Mouse (Mus musculus) bone marrow, adult 2 months (tissue): Measurements from ENCODE around the gene Ranbp9. TPM values are rescaled to one million over a fixed set of nuclear protein-coding genes. Genes with fewer than 3 reads are reported as not detected.

Source experiments
- H3K27ac ChIP-seq: fragments of 200-500 bp; 2 replicates; pipeline ENCODE4 v1.5.1; 2012; ENCODE audit warnings: low read depth, mild to moderate bottlenecking, control low read depth, inconsistent platforms, low read length; ENCODE audit not compliant: control insufficient read depth, poor library complexity, insufficient read depth
- H3K4me1 ChIP-seq: fragments of 200-500 bp; 2 replicates; pipeline ENCODE4 v1.6.1; 2011; ENCODE audit warnings: low read length; ENCODE audit not compliant: control insufficient read depth, insufficient read depth
- H3K4me3 ChIP-seq: fragments of 200-500 bp; replicated peaks from 2 replicates; pipeline ENCODE3; 2011; ENCODE audit warnings: mild to moderate bottlenecking, low read depth, low read length, control low read depth; ENCODE audit not compliant: control insufficient read depth
- CTCF ChIP-seq: fragments of 200-500 bp; IDR thresholded peaks from 2 replicates; pipeline ENCODE4 v1.5.1; 2011; ENCODE audit warnings: low read length, control low read depth; ENCODE audit not compliant: control insufficient read depth, insufficient read depth
- POLR2A ChIP-seq: fragments of 200-500 bp; IDR thresholded peaks from 2 replicates; pipeline ENCODE4 v1.6.1; 2011; ENCODE audit warnings: low read depth, mild to moderate bottlenecking, control low read depth, low read length, borderline replicate concordance; ENCODE audit not compliant: control insufficient read depth
- WGBS: fragments of 180-500 bp; shearing (Covaris S2); methylation state at CpG from one replicate; pipeline ENCODE4 v1.1.7; 2018; 5-methylcytosine and 5-hydroxymethylcytosine counted together
- polyA plus RNA-seq: library from polyadenylated mRNA; stranded (reverse); fragments of >200 nt; gene quantifications from 2 replicates; pipeline ENCODE4 v1.2.4, GENCODE M21; 2011; ENCODE audit warnings: low replicate concordance; ENCODE audit not compliant: missing spikeins, insufficient read depth, insufficient read length

The Ranbp9 gene
- polyA plus RNA-seq, 1 experiment, result 16.7 TPM

DNA sequence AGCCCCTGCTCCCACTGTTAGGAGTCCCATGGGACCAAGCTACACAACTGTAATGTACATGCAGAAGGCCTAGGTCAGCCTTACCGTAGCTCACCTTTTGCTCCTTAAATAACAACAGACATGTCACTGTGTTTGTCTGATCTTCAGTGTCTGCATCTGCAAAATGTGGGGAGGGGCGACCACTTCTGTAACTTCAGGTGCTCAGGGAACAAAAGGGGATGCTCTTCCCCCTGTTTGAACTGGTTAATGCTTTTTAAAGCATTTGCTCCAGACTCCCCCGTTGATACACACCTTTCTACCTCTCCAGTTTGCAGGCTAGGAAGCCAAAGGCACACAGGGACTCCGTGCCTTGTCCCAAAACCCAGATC is 19.4 kb upstream of the Ranbp9 start:
- WGBS, result 82% methylated on average over 4 of the region's 4 CpGs
- Histone ChIP-seq H3K27ac (no peak overlapping the region), H3K4me1 (peaks cover 1% of the 10 kb centered on the region; the same call in 1 of the 2 replicates), H3K4me3 (no peak overlapping the region)
- TF ChIP-seq POLR2A, result no peak
- no peak for TF ChIP-seq CTCF

DNA sequence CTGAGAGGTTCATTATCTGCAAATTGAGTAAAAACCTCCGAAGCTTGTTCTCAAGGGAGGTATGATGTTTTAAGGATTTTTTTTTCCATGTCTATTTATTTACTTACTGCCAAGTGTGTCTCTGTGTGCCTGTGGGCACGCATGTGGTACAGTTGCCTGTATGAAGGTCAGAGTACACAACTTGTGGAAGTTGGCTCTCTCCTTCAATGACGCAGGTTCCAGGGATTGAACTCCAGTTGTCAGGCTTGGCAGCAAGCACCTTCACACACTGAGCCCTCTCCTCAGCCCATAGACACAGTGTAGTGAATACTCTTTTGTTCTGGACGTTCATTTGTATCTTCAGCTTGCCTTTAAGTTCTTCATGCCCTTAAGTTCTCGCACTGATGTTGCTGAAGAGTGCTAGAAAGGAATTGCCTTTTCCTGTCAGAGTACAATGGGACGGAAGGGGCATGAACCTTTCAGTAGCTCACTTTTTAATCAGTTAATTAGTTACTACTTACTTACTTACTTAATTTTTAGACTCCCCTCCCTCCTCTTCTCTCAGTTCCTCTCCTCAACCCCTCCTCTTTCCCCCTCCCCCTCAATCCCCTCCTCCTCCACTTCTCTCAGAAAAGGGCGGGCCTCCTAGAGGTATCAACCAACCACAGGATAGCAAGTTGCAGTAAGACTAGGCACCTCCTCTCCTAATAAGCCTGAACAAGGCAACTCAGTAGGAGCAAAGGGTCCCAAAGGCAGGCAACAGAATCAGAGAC is 18.8 kb upstream of the Ranbp9 start:
- TF ChIP-seq CTCF, result no peak
- no peak for TF ChIP-seq POLR2A
- H3K4me1 ChIP-seq, result peaks cover 1% of the 10 kb centered on the region; the same call in 1 of the 2 replicates
- H3K27ac ChIP-seq, result no peak overlapping the region
- 74% methylated on average over 7 of the region's 7 CpGs for WGBS
- no peak overlapping the region for H3K4me3 ChIP-seq

DNA sequence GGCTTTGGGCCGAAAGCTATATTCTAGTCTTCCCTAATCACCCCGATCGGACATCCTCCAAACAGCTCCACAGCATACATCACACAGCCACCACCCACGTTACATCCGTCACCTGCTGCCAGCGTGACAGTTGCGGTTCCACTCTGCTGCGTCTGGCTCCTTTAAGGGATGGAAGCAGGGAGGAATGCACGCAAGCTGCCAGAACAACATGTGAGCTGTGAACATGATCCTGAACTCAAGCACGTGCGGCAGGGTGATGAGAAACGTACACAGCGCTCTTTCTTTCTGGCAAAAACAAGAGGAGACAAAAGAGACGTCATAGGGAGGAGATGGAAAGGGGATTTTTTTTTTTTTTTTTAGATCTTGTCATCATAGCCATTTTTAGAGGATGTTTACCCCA is 17.8 kb upstream of the Ranbp9 start:
- no peak overlapping the region for H3K27ac ChIP-seq
- peaks cover 1% of the 10 kb centered on the region; the same call in 1 of the 2 replicates for H3K4me1 ChIP-seq
- TF ChIP-seq POLR2A (no peak), CTCF (no peak)
- H3K4me3 ChIP-seq, result no peak overlapping the region
- WGBS, result 86% methylated on average over 14 of the region's 14 CpGs

DNA sequence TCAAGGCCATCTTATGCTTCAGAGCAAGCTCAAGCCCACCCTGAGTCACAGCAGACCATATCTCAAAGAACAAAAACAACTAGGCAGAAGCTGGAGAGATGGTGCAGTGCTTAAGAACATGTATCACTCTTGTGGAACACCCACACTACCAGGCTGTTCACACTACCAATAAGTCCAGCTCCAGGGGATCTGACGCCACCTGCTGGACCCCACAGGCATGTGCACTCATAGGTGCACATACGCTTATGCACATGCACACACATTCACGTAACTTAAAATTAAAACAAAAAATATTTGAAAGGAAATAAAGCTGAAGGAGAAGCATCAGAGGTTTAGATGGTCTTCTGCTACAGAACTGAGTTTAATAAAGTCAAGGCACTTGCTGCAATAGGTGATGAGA is 16.7 kb upstream of the Ranbp9 start:
- Histone ChIP-seq H3K4me3 (no peak overlapping the region), H3K4me1 (peaks cover 1% of the 10 kb centered on the region; the same call in 1 of the 2 replicates), H3K27ac (no peak overlapping the region)
- 97% methylated on average over 3 of the region's 3 CpGs for WGBS
- TF ChIP-seq POLR2A (no peak), CTCF (no peak)

DNA sequence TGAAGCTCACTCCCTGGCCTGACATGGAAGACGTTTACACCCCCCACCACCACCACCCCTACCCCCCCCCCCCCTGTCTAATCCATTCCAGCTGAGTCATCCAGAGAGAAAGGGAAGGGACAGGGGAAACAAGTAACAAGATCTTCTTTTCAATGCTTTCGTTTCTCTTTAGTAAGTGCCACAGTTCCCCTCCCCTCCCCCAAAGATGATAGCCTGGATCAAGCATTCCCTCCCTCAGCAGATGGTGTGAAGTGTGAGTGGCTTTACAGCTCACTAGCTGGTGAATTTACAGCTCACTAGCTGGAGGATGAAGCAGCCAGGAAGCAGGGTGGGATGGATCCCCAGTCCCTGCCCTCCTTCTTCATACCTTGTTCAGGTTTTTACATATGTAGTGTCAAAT is 15.6 kb upstream of the Ranbp9 start:
- 3% methylated on average over 2 of the region's 2 CpGs for WGBS
- TF ChIP-seq CTCF (no peak), POLR2A (no peak)
- peaks cover 1% of the 10 kb centered on the region; the same call in 1 of the 2 replicates for H3K4me1 ChIP-seq
- H3K27ac ChIP-seq, result no peak overlapping the region
- no peak overlapping the region for H3K4me3 ChIP-seq

DNA sequence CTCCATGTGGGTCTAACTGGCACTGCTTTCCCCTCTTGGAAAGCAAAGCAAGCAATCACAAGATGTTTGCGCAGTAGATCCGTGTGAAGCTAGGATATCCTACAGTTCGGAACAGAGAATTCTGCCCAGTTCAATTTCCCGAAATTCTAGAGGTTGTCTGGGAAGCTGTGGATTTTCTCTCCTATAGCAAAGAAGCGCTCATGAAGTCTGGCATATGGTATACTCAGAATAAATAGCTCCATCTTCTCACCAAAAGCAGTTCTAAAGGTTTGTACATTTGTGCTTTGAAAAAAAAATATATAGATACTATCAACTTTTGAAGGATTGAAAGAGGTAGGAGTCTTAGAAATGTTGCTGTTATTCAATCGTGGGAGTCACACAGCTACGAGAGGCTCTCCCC is 14.6 kb upstream of the Ranbp9 start:
- Histone ChIP-seq H3K4me3 (no peak overlapping the region), H3K27ac (no peak overlapping the region), H3K4me1 (peaks cover 1% of the 10 kb centered on the region; the same call in 1 of the 2 replicates)
- WGBS, result 69% methylated on average over 7 of the region's 7 CpGs
- TF ChIP-seq CTCF, result no peak
- TF ChIP-seq POLR2A, result no peak

DNA sequence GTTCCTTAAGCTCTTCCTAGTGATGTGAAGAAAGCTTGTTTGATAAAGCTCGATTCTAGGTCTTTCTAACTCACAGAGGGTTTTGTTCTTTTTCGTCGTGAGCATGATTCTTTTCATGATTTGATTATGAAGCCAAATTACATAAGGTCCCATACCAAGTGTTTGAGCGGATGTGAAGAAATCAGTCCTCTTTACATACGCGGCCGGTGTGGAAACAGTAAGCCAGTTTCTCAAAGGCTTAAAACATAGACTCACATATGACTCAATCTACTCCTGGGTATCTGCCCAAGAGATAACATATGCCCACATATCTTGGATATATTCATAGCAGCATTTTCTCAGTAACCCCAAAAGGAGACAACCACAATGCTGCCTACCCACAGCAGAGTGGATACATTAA is 12.6 kb upstream of the Ranbp9 start:
- no peak overlapping the region for H3K4me3 ChIP-seq
- 51% methylated on average over 7 of the region's 7 CpGs for WGBS
- H3K4me1 ChIP-seq, result peaks cover 1% of the 10 kb centered on the region; the same call in 1 of the 2 replicates
- TF ChIP-seq POLR2A (no peak), CTCF (no peak)
- H3K27ac ChIP-seq, result peak overlapping the region; percentile 60; the same call in 1 of the 2 replicates

DNA sequence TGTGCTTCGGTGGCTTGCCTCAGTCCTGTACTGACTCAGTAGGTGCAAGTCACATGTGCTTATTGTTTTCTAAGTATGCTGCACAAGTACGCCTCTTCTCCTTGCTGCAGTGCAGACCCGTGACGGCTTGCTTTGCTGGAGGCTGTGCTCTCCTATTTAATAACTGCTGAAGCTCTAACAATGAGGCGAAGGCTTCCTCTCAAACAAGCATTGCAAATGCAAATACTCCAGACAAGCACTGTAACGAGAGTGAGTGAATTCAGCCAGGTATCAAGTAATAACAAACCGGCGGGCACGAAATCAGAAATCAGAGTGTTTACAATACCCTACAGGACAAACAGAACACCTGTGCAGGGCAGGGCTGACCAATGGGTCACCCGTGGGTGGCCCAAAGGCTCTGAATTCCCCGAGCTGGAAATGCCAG is 12.0 kb upstream of the Ranbp9 start:
- Histone ChIP-seq H3K4me3 (no peak overlapping the region), H3K27ac (no peak overlapping the region), H3K4me1 (peaks cover 1% of the 10 kb centered on the region; the same call in 1 of the 2 replicates)
- TF ChIP-seq POLR2A (no peak), CTCF (no peak)
- WGBS, result 76% methylated on average over 11 of the region's 11 CpGs
